Mouse (Mus musculus): Measurements from ENCODE around the gene Leo1. TPM values are rescaled to one million over a fixed set of nuclear protein-coding genes. Genes with fewer than 3 reads are reported as not detected.

The Leo1 gene
- 10 to 100 TPM; 24.0 to 27.5 TPM for total RNA-seq (2021)
- long read RNA-seq, experiment 1, transcript Leo1-201 (12 exons, 2,180 nt) = major isoform, 39 of 42 reads
- long read RNA-seq, experiment 1, partial matches to known transcripts = 3 of 42 reads
- long read RNA-seq, experiment 1, other reads (novel, unspliced or antisense) = 0 of 42 reads
- long read RNA-seq, experiment 2, transcript Leo1-201 (12 exons, 2,180 nt) = major isoform, 19 of 22 reads
- long read RNA-seq, experiment 2, partial matches to known transcripts = 3 of 22 reads
- long read RNA-seq, experiment 2, other reads (novel, unspliced or antisense) = 0 of 22 reads

- peak; percentile 91 for DNase-seq (ENCODE audit: low spot score)
Observed at GRCm38 (mm10) chr9:75440796-75441666, at the start of gene Leo1. Leo1 (plus strand) TSS chr9:75441524.

DNA sequence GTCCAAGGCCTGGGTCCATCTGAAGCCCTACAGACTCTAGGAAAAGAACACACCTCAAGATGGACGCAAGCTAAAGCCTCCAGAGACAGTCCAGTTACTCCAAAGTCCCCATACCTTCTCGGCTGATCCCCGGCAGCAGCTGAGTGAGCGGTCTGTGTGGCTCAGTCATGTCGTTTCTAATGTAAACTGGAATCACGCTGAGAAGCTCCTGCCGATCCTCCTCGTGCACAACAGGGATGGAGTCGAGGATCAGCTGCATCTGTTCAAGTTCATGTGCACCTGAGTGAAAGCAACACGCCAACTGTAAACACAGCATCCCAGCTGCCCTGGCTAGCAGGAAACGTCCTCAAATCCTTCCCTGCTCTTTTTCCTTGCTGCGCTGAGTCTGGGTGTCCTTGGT lies 48.1 kb upstream of the Leo1 start:
- DNase-seq (ENCODE audit: low spot score) = no peak

GRCm38 (mm10) chr9:75395971-75396370 lies 45.4 kb upstream of the Leo1 start:
- DNase-seq (ENCODE audit: low spot score) = no peak

- no peak for DNase-seq (ENCODE audit: low spot score)
Observed at GRCm38 (mm10) chr9:75399069-75399468, 42.3 kb upstream of the Leo1 start.

GRCm38 (mm10) chr9:75400639-75401038 lies 40.7 kb upstream of the Leo1 start:
- no peak for DNase-seq (ENCODE audit: low spot score)

DNA sequence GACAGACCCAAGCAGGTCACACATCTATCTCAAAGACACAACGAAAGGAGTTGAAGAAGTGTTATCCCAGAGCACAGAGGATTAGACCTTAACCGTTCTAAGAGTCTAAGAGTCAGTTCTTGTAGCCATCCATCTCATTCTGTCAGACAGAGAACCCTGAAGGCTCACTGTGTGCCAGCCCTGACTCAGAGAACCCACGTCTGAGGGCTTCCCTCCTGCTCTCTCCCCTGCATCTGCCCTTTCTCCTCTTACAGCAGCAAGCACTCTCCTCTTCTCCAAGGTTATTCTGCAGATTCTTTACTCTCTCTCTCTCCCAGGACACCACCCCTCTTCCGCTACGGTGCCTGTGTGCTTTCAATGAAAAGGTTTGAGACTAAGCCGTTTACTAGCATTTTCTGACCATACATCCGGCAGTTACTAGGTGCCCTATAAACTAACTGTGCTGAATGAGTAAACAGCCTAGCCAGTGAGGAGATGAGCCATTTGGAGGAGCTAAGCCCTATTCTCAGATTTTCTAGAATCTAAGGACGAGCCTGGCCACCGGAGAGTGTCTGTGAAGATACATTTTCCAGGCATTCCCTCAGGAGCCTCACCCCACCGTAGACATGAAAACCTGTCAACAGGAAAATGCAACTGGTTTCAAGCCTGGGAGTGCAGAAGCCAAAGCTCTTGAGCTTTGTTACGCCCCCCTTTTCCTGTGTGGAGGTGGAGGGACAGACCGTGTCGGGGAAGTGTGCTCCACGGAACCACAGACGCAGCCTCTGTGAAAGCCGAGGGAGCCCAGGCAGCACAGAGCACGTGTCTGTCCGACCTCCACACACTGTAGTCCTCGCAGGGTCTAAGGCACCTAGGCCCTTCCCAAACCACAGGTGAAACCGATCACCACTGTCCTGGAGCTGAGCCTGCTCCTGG lies 39.5 kb upstream of the Leo1 start:
- DNase-seq (ENCODE audit: low spot score) = no peak

GRCm38 (mm10) chr9:75403520-75403919 lies 37.8 kb upstream of the Leo1 start:
- no peak for DNase-seq (ENCODE audit: low spot score)

DNA sequence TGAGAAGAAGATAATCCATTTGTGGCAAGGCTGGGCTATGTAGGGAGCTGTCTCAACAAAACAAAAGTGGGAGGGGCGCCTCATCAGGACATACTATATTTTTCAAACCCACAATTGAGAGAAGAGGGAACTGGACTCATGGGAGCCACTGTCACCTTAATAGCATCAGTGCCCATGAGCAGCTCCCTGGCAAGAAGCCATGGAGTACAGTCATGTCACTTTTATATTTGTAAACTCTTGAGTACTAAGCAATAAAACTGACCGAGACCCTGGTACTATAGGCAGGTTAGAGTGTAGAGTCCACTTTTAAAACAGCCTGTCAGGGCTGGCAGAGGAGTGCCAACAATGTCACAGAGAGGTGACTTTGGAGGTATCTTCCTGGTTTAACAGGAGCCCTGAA lies 35.2 kb upstream of the Leo1 start:
- no peak for DNase-seq (ENCODE audit: low spot score)

GRCm38 (mm10) chr9:75407803-75408202 lies 33.5 kb upstream of the Leo1 start:
- no peak for DNase-seq (ENCODE audit: low spot score)

DNA sequence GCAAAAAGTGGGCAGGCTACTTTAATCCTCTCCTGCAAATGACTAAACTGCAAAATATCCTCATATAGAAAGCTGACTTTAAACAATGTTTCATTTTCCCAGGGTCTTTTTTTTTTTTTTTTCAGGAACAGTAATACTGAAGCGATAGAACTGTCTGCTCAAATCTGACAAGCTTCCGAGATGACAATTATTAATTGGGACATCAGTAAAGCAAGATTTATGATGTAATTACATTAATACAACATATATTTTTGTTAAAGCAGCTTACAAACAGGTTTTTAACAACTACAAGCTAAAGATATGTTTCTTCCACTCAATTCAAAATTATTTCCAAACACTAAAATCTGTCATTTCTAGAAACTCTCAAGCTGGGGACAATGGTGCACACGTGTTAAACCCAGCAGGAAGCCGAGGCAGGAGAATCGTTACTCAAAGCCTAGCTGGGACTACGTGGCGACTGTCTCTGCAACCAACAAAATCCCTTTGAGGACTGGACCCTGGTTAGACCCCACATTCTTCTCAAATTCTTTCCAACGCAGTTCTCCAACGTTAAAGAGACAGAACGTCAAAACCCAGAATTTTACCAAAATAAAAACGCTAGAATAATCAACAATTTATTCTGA lies 33.0 kb upstream of the Leo1 start:
- DNase-seq (ENCODE audit: low spot score) = no peak

- DNase-seq (ENCODE audit: low spot score) = peak; percentile 85
Observed at GRCm38 (mm10) chr9:75409031-75409851, 32.1 kb upstream of the Leo1 start.

DNA sequence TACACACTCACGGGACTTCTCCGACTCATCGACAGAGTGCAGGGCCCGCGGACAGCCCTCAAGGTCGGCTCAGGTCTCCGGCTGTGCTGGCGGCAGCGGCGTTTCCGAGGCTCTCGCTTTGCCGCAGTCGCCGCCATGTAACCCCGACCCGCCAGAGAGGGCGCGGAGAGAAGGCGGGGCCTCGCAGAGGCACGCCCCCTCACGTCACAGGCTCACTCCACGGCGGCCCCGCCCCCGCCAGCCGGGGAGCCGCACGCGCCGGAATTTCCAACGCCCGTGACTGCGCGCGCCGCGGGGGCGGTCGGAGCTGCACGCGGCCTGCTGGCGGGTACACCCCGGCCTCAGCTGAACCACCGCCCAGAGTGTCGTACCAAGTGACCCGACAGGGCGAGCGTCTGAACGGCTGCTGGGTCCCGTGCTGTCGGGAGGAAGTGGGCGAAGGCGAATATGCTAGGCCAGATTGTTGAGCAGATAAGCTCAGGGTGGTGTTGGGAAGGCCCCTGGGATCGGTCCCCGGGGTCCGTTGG lies 31.4 kb upstream of the Leo1 start, which contains the start of gene Mapk6:
TSS of gene Mapk6 (minus strand) at position 154 of the 527 bp plus-strand sequence.
- peak; percentile 98 for DNase-seq (ENCODE audit: low spot score)

GRCm38 (mm10) chr9:75410868-75411487 lies 30.3 kb upstream of the Leo1 start:
- no peak for DNase-seq (ENCODE audit: low spot score)

GRCm38 (mm10) chr9:75411584-75411983 lies 29.7 kb upstream of the Leo1 start:
- DNase-seq (ENCODE audit: low spot score) = no peak

DNA sequence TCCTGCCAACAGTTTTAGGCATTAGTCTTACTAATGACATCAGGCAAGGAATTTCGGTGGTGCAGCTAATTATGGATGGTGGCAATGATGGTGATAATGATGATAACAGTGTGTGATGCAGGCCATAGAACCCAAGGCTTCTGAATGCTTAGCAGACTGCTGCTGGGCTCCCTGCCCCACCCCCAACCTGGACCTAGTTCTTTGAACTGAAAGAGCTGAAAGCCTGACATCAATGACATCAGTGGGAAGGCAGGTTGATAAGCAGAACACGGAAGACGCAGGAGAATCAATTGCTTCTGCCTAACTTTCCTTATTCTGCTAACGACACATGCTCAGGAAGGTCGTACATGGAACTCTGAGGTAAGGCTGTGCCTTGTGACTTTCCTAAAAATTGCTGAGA lies 28.1 kb upstream of the Leo1 start:
- DNase-seq (ENCODE audit: low spot score) = no peak

DNA sequence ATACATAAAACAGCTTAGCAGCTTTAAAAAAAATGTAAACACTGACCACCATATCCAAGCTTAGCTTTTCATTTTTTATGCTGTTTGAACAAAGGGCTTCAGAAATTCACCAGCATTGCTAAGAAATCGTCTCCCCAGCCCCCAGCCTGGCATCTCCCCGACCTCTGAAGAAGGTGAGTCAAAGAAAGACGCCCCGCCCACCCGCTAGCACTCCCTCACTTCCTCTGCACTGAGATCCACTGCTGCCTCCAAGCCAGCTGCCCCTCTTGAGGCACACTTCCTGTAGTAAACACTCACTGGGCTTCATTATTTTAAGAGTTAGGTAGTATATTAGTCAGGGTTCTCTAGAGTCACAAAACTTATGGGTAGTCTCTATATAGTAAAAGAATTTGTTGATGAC lies 27.1 kb upstream of the Leo1 start:
- DNase-seq (ENCODE audit: low spot score) = no peak

DNA sequence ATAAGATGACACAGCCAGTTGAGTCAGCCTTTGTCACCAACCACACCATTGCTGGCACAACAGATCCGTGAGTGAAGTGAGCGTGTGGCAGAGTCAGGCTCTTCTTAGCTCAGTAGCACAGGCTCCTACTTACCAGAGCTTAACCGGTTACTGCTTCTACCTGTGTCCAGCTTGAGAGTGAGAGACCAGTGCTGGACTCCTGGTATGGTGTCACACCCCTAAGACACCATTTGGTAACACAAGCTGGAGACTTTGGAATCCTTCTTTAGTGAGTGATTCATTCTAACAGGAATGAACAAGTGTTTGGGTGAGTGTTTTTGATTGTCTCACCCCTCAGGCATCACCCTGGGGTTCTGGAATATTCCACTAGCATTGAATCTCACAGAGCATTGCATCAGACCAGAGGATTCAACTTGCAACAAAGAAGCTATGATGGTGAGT lies 19.1 kb upstream of the Leo1 start:
- no peak for DNase-seq (ENCODE audit: low spot score)

GRCm38 (mm10) chr9:75423683-75424082 lies 17.6 kb upstream of the Leo1 start:
- DNase-seq (ENCODE audit: low spot score) = no peak

GRCm38 (mm10) chr9:75424358-75425150 lies 16.8 kb upstream of the Leo1 start:
- no peak for DNase-seq (ENCODE audit: low spot score)

Data from gastrocnemius, adult 18-20 months (tissue).